Comparison of ENCODE assay signal across 8 mouse cellular contexts in the genomic region with DNA sequence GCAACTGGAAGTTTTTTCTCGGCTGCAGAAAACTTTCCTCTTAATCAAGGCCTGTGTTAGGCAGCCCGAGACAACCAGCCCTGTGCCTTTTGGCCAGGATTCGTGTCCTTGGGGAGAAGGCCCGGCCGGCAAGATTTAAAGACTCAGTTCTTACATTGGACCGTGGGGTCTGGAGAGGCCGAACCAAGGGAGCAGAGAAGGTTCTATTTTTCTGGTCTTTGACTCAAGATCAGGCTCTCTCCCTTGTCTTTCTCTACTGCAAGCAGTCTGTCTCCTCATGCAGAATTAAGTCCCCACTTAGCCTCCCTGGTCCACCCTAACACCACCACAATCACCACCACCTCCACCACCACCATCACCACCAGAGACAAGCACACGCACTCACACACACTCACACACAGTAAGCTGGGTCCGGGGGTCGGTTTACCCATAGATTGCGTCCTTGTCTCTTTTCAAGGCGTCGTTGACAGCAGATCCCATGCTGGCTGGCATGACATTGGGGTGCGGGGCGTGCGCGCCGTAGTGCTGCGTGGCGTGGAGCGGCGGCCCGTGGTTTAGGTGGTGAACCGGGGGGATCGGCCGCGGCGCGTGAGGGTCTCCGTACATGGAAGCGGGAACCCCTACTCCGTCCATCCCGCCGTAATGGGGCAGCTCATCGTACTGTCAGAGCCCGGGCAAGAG. TPM values are rescaled to one million over a fixed set of nuclear protein-coding genes. Genes with fewer than 3 reads are reported as not detected.
DNase-seq lines count a peak whose midpoint lies in the region; ATAC-seq and TF ChIP-seq lines count a peak whose summit lies in the region.

No protein-coding gene starts in this region.

- H3K4me3 ChIP-seq in spleen, adult 2 months (ENCODE audit: extremely low read depth, insufficient read depth, insufficient read length), result peak overlapping the region; percentile 42
- peak overlapping the region; percentile 76 for H3K4me3 ChIP-seq in forebrain, embryonic 10.5 days
- H3K4me3 ChIP-seq in intestine, embryonic 14.5 days (ENCODE audit: low read depth, low read length), result peak overlapping the region; percentile 78
- peak overlapping the region; percentile 83 for H3K4me3 ChIP-seq in midbrain, embryonic 10.5 days

- TF ChIP-seq CTCF in spleen, adult 2 months (IDR thresholded peaks at IDR 0.05; ENCODE audit: extremely low read depth, insufficient read depth, insufficient read length, insufficient replicate concordance), result no peak

- peaks cover 21% of the 10 kb centered on the region for H3K27me3 ChIP-seq in spleen, adult 2 months (ENCODE audit: control insufficient read depth, insufficient read depth, low read length)
- peaks cover 55% of the 10 kb centered on the region for H3K27me3 ChIP-seq in forebrain, embryonic 10.5 days (ENCODE audit: poor library complexity, severe bottlenecking)
- H3K27me3 ChIP-seq in intestine, embryonic 14.5 days (replicated peaks; ENCODE audit: control insufficient read depth, insufficient read depth, low read length), result 0 out of 2 replicates have a peak, but pooled peaks cover 2% of the 10 kb centered on the region
- H3K27me3 ChIP-seq in midbrain, embryonic 10.5 days (ENCODE audit: low read depth, poor library complexity, severe bottlenecking), result peaks cover 39% of the 10 kb centered on the region

- H3K4me2 ChIP-seq in intestine, embryonic 14.5 days (ENCODE audit: low read length), result peak overlapping the region; percentile 68

- no peaks in the 10 kb centered on the region for H3K4me1 ChIP-seq in spleen, adult 2 months (ENCODE audit: control insufficient read depth, insufficient read depth, insufficient read length)
- H3K4me1 ChIP-seq in forebrain, embryonic 10.5 days, result peaks cover 74% of the 10 kb centered on the region
- H3K4me1 ChIP-seq in intestine, embryonic 14.5 days (replicated peaks; ENCODE audit: control insufficient read depth, insufficient read depth, low read length), result peaks cover 11% of the 10 kb centered on the region
- H3K4me1 ChIP-seq in midbrain, embryonic 10.5 days, result peaks cover 70% of the 10 kb centered on the region

- no peaks in the 10 kb centered on the region for H3K9me3 ChIP-seq in forebrain, embryonic 10.5 days
- H3K9me3 ChIP-seq in intestine, embryonic 14.5 days (ENCODE audit: control insufficient read depth, low read length), result no peaks in the 10 kb centered on the region
- H3K9me3 ChIP-seq in midbrain, embryonic 10.5 days (replicated peaks), result no peaks in the 10 kb centered on the region

- peak overlapping the region; percentile 99 for H3K9ac ChIP-seq in intestine, embryonic 14.5 days (ENCODE audit: low read length)

- peak overlapping the region; percentile 18; the same call in 1 of the 2 replicates for H3K27ac ChIP-seq in spleen, adult 2 months (ENCODE audit: insufficient read depth, low read length)
- peak overlapping the region; percentile 90 for H3K27ac ChIP-seq in forebrain, embryonic 10.5 days
- H3K27ac ChIP-seq in intestine, embryonic 14.5 days (ENCODE audit: low read depth), result peak overlapping the region; percentile 98
- H3K27ac ChIP-seq in midbrain, embryonic 10.5 days (replicated peaks), result peak overlapping the region; percentile 94

- no peak for TF ChIP-seq POLR2A in spleen, adult 2 months (IDR thresholded peaks at IDR 0.05; ENCODE audit: low read depth, low read length)

- no peak for DNase-seq in spleen, adult 2 months (ENCODE audit: low read depth in 1 of 2, low spot score in 2 of 2)
- DNase-seq in spleen, adult 12 weeks (ENCODE audit: low spot score), result no peak
- DNase-seq in forebrain, embryonic 10.5 days (ENCODE audit: extremely low spot score, low spot score), result peak; percentile 55
- peak; percentile 72 for DNase-seq in intestine, embryonic 14.5 days (ENCODE audit: low spot score)
- DNase-seq in midbrain, embryonic 10.5 days (ENCODE audit: low spot score), result peak; percentile 50
- no peak for DNase-seq in layer of hippocampus, adult 8-10 months (ENCODE audit: low spot score in 2 of 2)
- DNase-seq in frontal cortex, postnatal 36 days (ENCODE audit: low spot score in 2 of 2), result no peak
- no peak for DNase-seq in thymus, postnatal 10 days (ENCODE audit: low spot score in 2 of 2)

- H3K36me3 ChIP-seq in spleen, adult 2 months (ENCODE audit: control insufficient read depth, insufficient read depth, low read length), result no peaks in the 10 kb centered on the region
- H3K36me3 ChIP-seq in forebrain, embryonic 10.5 days (replicated peaks), result peaks cover 21% of the 10 kb centered on the region
- peaks cover 13% of the 10 kb centered on the region; the same call in 1 of the 2 replicates for H3K36me3 ChIP-seq in intestine, embryonic 14.5 days (ENCODE audit: control insufficient read depth, insufficient read depth, low read length)
- peaks cover 20% of the 10 kb centered on the region for H3K36me3 ChIP-seq in midbrain, embryonic 10.5 days

- WGBS in spleen, adult 2 months, result 6% methylated on average over 36 of the region's 36 CpGs
- WGBS in forebrain, embryonic 10.5 days, result under 1% methylated on average over 36 of the region's 36 CpGs
- WGBS in intestine, embryonic 14.5 days, result 1% methylated on average over 36 of the region's 36 CpGs
- WGBS in midbrain, embryonic 10.5 days, result under 1% methylated on average over 36 of the region's 36 CpGs

- ATAC-seq in intestine, embryonic 14.5 days (replicated peaks; ENCODE audit: low FRiP score, low TSS enrichment, low read depth), result no peak

RNA-seq across cellular contexts. Expression of a gene that starts 2.7 kb away (rescaled TPM):
- 3.2 and 5.4 TPM in 2 replicates for polyA plus RNA-seq in spleen, adult 2 months (2012; rRNA removed)
- 32.5 TPM in 2 replicates for polyA plus RNA-seq in forebrain, embryonic 10.5 days (2016; fragmentation: Nextera tagmentation; extraction: Ambion mirVana)
- 67.3 and 73.2 TPM in 2 replicates for polyA plus RNA-seq in intestine, embryonic 14.5 days (2014; fragmentation: Nextera tagmentation; extraction: Ambion mirVana)
- polyA plus RNA-seq in midbrain, embryonic 10.5 days (2016; fragmentation: Nextera tagmentation; extraction: Ambion mirVana), result 34.4 and 44.0 TPM in 2 replicates
- total RNA-seq in layer of hippocampus, adult 8-10 months (2022), result 10 to 100 TPM; 43.4 to 69.1 (median 50.4) TPM

Comparison
In these comparisons a context has a peak if more than half of its experiments do, and no peak if none do; other contexts are left out.
1. DNase-seq: peak in forebrain, embryonic 10.5 days (single experiment), intestine, embryonic 14.5 days (single experiment) and midbrain, embryonic 10.5 days (single experiment); none in spleen, adult 2 months (0 of 2), spleen, adult 12 weeks (single experiment), layer of hippocampus, adult 8-10 months (0 of 2), frontal cortex, postnatal 36 days (0 of 2) and thymus, postnatal 10 days (0 of 2).
2. H3K27ac ChIP-seq: peak in every context shown above with its lines; median percentile 98 in intestine, embryonic 14.5 days; 94 in midbrain, embryonic 10.5 days; 90 in forebrain, embryonic 10.5 days; 18 in spleen, adult 2 months.
3. Peak in every context shown above with its lines, with median percentiles within 50 percentile points of each other: H3K4me3 ChIP-seq.